Mouse (Mus musculus) lung, adult 2 months (tissue): ENCODE data around the gene Cmtr1.

ENCODE experiments used
- CTCF ChIP-seq: fragments of 200-500 bp; IDR thresholded peaks from 2 replicates; pipeline ENCODE4 v1.5.1; 2011; ENCODE audit warnings: mild to moderate bottlenecking, low read length, control low read depth; ENCODE audit not compliant: insufficient read depth
- POLR2A ChIP-seq: fragments of 200-500 bp; IDR thresholded peaks from 2 replicates; pipeline ENCODE4 v1.6.1; 2011; ENCODE audit warnings: low read depth, mild to moderate bottlenecking, control low read depth, low read length, borderline replicate concordance; ENCODE audit errors: extremely low read depth

- TF ChIP-seq CTCF = no peak
- TF ChIP-seq POLR2A = no peak
Measured at GRCm38 (mm10) chr17:29693571-29693970, 33.2 kb downstream of the Cmtr1 start.
